Mouse (Mus musculus): ENCODE data around the gene D430042O09Rik. TPM values are rescaled to one million over a fixed set of nuclear protein-coding genes. Genes with fewer than 3 reads are reported as not detected.

D430042O09Rik gene
- polyA plus RNA-seq, 1 experiment from 2014 or later = 9.7 TPM

GRCm38 (mm10) chr7:125746621-125747315 is 39.1 kb downstream of the D430042O09Rik start:
- 92% methylated on average over 2 of the region's 2 CpGs for WGBS
- H3K9me3 ChIP-seq = no peaks in the 10 kb centered on the region
- H3K4me2 ChIP-seq (replicated peaks) = no peak overlapping the region
- no peak overlapping the region for H3K27ac ChIP-seq
- no peaks in the 10 kb centered on the region for H3K27me3 ChIP-seq (replicated peaks)
- H3K4me1 ChIP-seq = no peaks in the 10 kb centered on the region
- ATAC-seq (ENCODE audit: low FRiP score, low read depth) = no peak
- H3K9ac ChIP-seq = no peak overlapping the region
- no peaks in the 10 kb centered on the region for H3K36me3 ChIP-seq
- H3K4me3 ChIP-seq = no peak overlapping the region

- Histone ChIP-seq H3K4me3 (no peak overlapping the region), H3K9me3 (no peaks in the 10 kb centered on the region), H3K9ac (no peak overlapping the region), H3K4me1 (no peaks in the 10 kb centered on the region), H3K27ac (no peak overlapping the region), H3K4me2 (replicated peaks) (no peak overlapping the region), H3K27me3 (replicated peaks) (no peaks in the 10 kb centered on the region), H3K36me3 (no peaks in the 10 kb centered on the region)
- WGBS = 64% methylated on average over 7 of the region's 7 CpGs
- no peak for ATAC-seq (ENCODE audit: low FRiP score, low read depth)
These were observed 39.6 kb downstream of the D430042O09Rik start for GRCm38 (mm10) chr7:125747316-125747690.

- Histone ChIP-seq H3K4me1 (no peaks in the 10 kb centered on the region), H3K4me3 (no peak overlapping the region)
- no peak for ATAC-seq (ENCODE audit: low FRiP score, low read depth)
These were observed 40.5 kb downstream of the D430042O09Rik start for GRCm38 (mm10) chr7:125748186-125748585.

GRCm38 (mm10) chr7:125752699-125753325 is 45.1 kb downstream of the D430042O09Rik start:
- H3K27ac ChIP-seq = no peak overlapping the region
- H3K27me3 ChIP-seq (replicated peaks) = no peaks in the 10 kb centered on the region
- H3K9me3 ChIP-seq = no peaks in the 10 kb centered on the region
- WGBS = 84% methylated on average over 7 of the region's 7 CpGs
- H3K4me2 ChIP-seq (replicated peaks) = no peak overlapping the region
- H3K36me3 ChIP-seq = peaks cover 3% of the 10 kb centered on the region; the same call in 1 of the 2 replicates
- H3K4me3 ChIP-seq = no peak overlapping the region
- H3K9ac ChIP-seq = no peak overlapping the region
- H3K4me1 ChIP-seq = no peaks in the 10 kb centered on the region
- no peak for ATAC-seq (ENCODE audit: low FRiP score, low read depth)

More at GRCm38 (mm10) chr7:125748186-125748585, 40.5 kb downstream of the D430042O09Rik start:
- H3K9ac ChIP-seq = no peak overlapping the region
- 54% methylated on average over 3 of the region's 3 CpGs for WGBS
- no peak overlapping the region for H3K4me2 ChIP-seq (replicated peaks)
- no peaks in the 10 kb centered on the region for H3K36me3 ChIP-seq
- H3K9me3 ChIP-seq = no peaks in the 10 kb centered on the region
- no peak overlapping the region for H3K27ac ChIP-seq
- H3K27me3 ChIP-seq (replicated peaks) = no peaks in the 10 kb centered on the region

GRCm38 (mm10) chr7:125753326-125753715 is 45.6 kb downstream of the D430042O09Rik start:
- no peak overlapping the region for H3K9ac ChIP-seq
- no peak overlapping the region for H3K4me3 ChIP-seq
- ATAC-seq (ENCODE audit: low FRiP score, low read depth) = no peak
- no peak overlapping the region for H3K27ac ChIP-seq
- no peaks in the 10 kb centered on the region for H3K27me3 ChIP-seq (replicated peaks)
- 86% methylated on average over 3 of the region's 3 CpGs for WGBS
- no peak overlapping the region for H3K4me2 ChIP-seq (replicated peaks)
- no peaks in the 10 kb centered on the region for H3K9me3 ChIP-seq
- H3K36me3 ChIP-seq = peaks cover 3% of the 10 kb centered on the region; the same call in 1 of the 2 replicates
- no peaks in the 10 kb centered on the region for H3K4me1 ChIP-seq

GRCm38 (mm10) chr7:125756806-125757205 is 49.1 kb downstream of the D430042O09Rik start:
- H3K9ac ChIP-seq = no peak overlapping the region
- H3K36me3 ChIP-seq = peaks cover 5% of the 10 kb centered on the region; the same call in 1 of the 2 replicates
- no peaks in the 10 kb centered on the region for H3K9me3 ChIP-seq
- 80% methylated on average over 6 of the region's 6 CpGs for WGBS
- no peak overlapping the region for H3K27ac ChIP-seq
- no peak for ATAC-seq (ENCODE audit: low FRiP score, low read depth)
- H3K4me3 ChIP-seq = no peak overlapping the region
- no peak overlapping the region for H3K4me2 ChIP-seq (replicated peaks)
- no peaks in the 10 kb centered on the region for H3K4me1 ChIP-seq
- H3K27me3 ChIP-seq (replicated peaks) = no peaks in the 10 kb centered on the region

- Histone ChIP-seq H3K4me1 (peaks cover 6% of the 10 kb centered on the region), H3K36me3 (peaks cover 8% of the 10 kb centered on the region; the same call in 1 of the 2 replicates), H3K9me3 (no peaks in the 10 kb centered on the region), H3K27ac (no peak overlapping the region), H3K9ac (no peak overlapping the region), H3K27me3 (replicated peaks) (no peaks in the 10 kb centered on the region), H3K4me3 (no peak overlapping the region), H3K4me2 (replicated peaks) (no peak overlapping the region)
- 80% methylated on average over 6 of the region's 6 CpGs for WGBS
- ATAC-seq (ENCODE audit: low FRiP score, low read depth) = no peak
These were observed 50.4 kb downstream of the D430042O09Rik start for GRCm38 (mm10) chr7:125757896-125758623.

GRCm38 (mm10) chr7:125762289-125762688 is 54.6 kb downstream of the D430042O09Rik start:
- Histone ChIP-seq H3K4me3 (no peak overlapping the region), H3K4me2 (replicated peaks) (no peak overlapping the region), H3K9ac (no peak overlapping the region), H3K36me3 (peaks cover 4% of the 10 kb centered on the region; the same call in 1 of the 2 replicates), H3K4me1 (peaks cover 18% of the 10 kb centered on the region), H3K27ac (no peak overlapping the region), H3K9me3 (no peaks in the 10 kb centered on the region), H3K27me3 (replicated peaks) (no peaks in the 10 kb centered on the region)
- WGBS = 54% methylated on average over 2 of the region's 2 CpGs
- ATAC-seq (ENCODE audit: low FRiP score, low read depth) = no peak

GRCm38 (mm10) chr7:125762883-125763830 is 55.5 kb downstream of the D430042O09Rik start:
- ATAC-seq (ENCODE audit: low FRiP score, low read depth) = 0 out of 2 replicates have a peak, but pooled peaks have one; percentile 38
- H3K27ac ChIP-seq = peak overlapping the region; percentile 2; the same call in 1 of the 2 replicates
- H3K4me1 ChIP-seq = peaks cover 18% of the 10 kb centered on the region
- peaks cover 4% of the 10 kb centered on the region; the same call in 1 of the 2 replicates for H3K36me3 ChIP-seq
- H3K4me2 ChIP-seq (replicated peaks) = no peak overlapping the region
- H3K9me3 ChIP-seq = no peaks in the 10 kb centered on the region
- WGBS = 18% methylated on average over 7 of the region's 7 CpGs
- H3K4me3 ChIP-seq = no peak overlapping the region
- H3K27me3 ChIP-seq (replicated peaks) = no peaks in the 10 kb centered on the region
- H3K9ac ChIP-seq = no peak overlapping the region

- H3K27ac ChIP-seq = no peak overlapping the region
- no peak for ATAC-seq (ENCODE audit: low FRiP score, low read depth)
- H3K9ac ChIP-seq = no peak overlapping the region
- H3K36me3 ChIP-seq = peaks cover 4% of the 10 kb centered on the region; the same call in 1 of the 2 replicates
- H3K4me3 ChIP-seq = no peak overlapping the region
- 85% methylated on average over 3 of the region's 3 CpGs for WGBS
- peaks cover 18% of the 10 kb centered on the region for H3K4me1 ChIP-seq
- H3K4me2 ChIP-seq (replicated peaks) = no peak overlapping the region
- H3K9me3 ChIP-seq = no peaks in the 10 kb centered on the region
- no peaks in the 10 kb centered on the region for H3K27me3 ChIP-seq (replicated peaks)
These were observed 56.7 kb downstream of the D430042O09Rik start for GRCm38 (mm10) chr7:125764373-125764772.

GRCm38 (mm10) chr7:125766976-125767831 is 59.5 kb downstream of the D430042O09Rik start:
- Histone ChIP-seq H3K4me3 (no peak overlapping the region), H3K9ac (no peak overlapping the region), H3K9me3 (no peaks in the 10 kb centered on the region), H3K4me2 (replicated peaks) (no peak overlapping the region), H3K27me3 (replicated peaks) (no peaks in the 10 kb centered on the region), H3K36me3 (peaks cover 4% of the 10 kb centered on the region; the same call in 1 of the 2 replicates), H3K27ac (no peak overlapping the region), H3K4me1 (peaks cover 18% of the 10 kb centered on the region)
- peak; percentile 71; the same call in 1 of the 2 replicates for ATAC-seq (ENCODE audit: low FRiP score, low read depth)
- WGBS = 72% methylated on average over 9 of the region's 9 CpGs

Data from neural tube, embryonic 12.5 days (tissue).